Mouse (Mus musculus) liver, postnatal 0 days (tissue): ENCODE data around the gene Gm10188.

ENCODE experiments used
- CTCF ChIP-seq: sonication (generic); IDR thresholded peaks from 2 replicates; pipeline ENCODE4 v1.5.1; 2016; ENCODE audit warnings: antibody characterized with exemption, low read depth
- EP300 ChIP-seq: IDR thresholded peaks from 2 replicates; pipeline ENCODE4 v1.6.1; 2016; ENCODE audit warnings: antibody characterized with exemption, low read depth, mild to moderate bottlenecking

- no peak for TF ChIP-seq CTCF
- no peak for TF ChIP-seq EP300
Measured at GRCm38 (mm10) chr1:132233566-132233965, 4.0 kb upstream of the Gm10188 start.
